Mouse (Mus musculus): Measurements from ENCODE around the gene Ddx54.

GRCm38 (mm10) chr5:120612442-120612821, at the start of gene Ddx54, which contains the start of gene Rita1:
- TF ChIP-seq POLR2A (IDR thresholded peaks at IDR 0.05; ENCODE audit: low read depth, low read length) (peak; percentile 51), GABPA (IDR thresholded peaks at IDR 0.05; ENCODE audit: insufficient replicate concordance, low read depth, low read length) (no peak), CTCF (conservative IDR thresholded peaks at IDR 0.05 in 1 of 2, IDR thresholded peaks at IDR 0.05 in 1 of 2; ENCODE audit: low read depth in 2 of 2, low read length in 2 of 2) (0 out of 4 replicates have a peak, but pooled peaks of 1 of the 2 experiments have one; percentile 4), NRF1 (IDR thresholded peaks at IDR 0.05; ENCODE audit: low read depth, low read length) (peak; percentile 75), ZC3H11A (IDR thresholded peaks at IDR 0.05; ENCODE audit: low read depth, low read length) (no peak), ZKSCAN1 (IDR thresholded peaks at IDR 0.05; ENCODE audit: borderline replicate concordance, low read depth, low read length) (no peak), TCF12 (IDR thresholded peaks at IDR 0.05; ENCODE audit: low read depth, low read length) (peak; percentile 59; the same call in 1 of the 2 replicates), POLR2AphosphoS2 (IDR thresholded peaks at IDR 0.05; ENCODE audit: low read depth, low read length) (0 out of 2 replicates have a peak, but pooled peaks have one; percentile 10), CHD2 (IDR thresholded peaks at IDR 0.05; ENCODE audit: low read length) (no peak), EP300 (IDR thresholded peaks at IDR 0.05; ENCODE audit: low read length) (no peak), TBP (conservative IDR thresholded peaks at IDR 0.05; ENCODE audit: low read depth, low read length) (peak; percentile 78; the same call in 1 of the 2 replicates)

Data from CH12.LX (cell line).